Mouse (Mus musculus) ES-Bruce4 (cell line): Measurements from ENCODE around the gene Lrcol1. TPM values are rescaled to one million over a fixed set of nuclear protein-coding genes. Genes with fewer than 3 reads are reported as not detected.

Experiments
- H3K27ac ChIP-seq: 2 replicates; pipeline ENCODE4 v1.5.1; 2012; ENCODE audit warnings: low read length, inconsistent platforms; ENCODE audit not compliant: insufficient read depth
- H3K27me3 ChIP-seq: 2 replicates; pipeline ENCODE4 v1.6.1; 2012; ENCODE audit warnings: mild to moderate bottlenecking, low read length, inconsistent platforms; ENCODE audit not compliant: control insufficient read depth, poor library complexity, insufficient read depth, severe bottlenecking
- H3K36me3 ChIP-seq: 2 replicates; pipeline ENCODE4 v1.6.1; 2012; ENCODE audit warnings: inconsistent platforms, mild to moderate bottlenecking, low read length, moderate library complexity; ENCODE audit not compliant: control insufficient read depth, poor library complexity, insufficient read depth, severe bottlenecking
- H3K4me1 ChIP-seq: one replicate; pipeline ENCODE4 v1.8.1; 2011; ENCODE audit warnings: low read length; ENCODE audit not compliant: control insufficient read depth, insufficient read depth
- H3K4me3 ChIP-seq: 2 replicates; pipeline ENCODE4 v1.5.1; 2011; ENCODE audit warnings: low read depth, mild to moderate bottlenecking, low read length
- H3K9ac ChIP-seq: 2 replicates; pipeline ENCODE4 v1.6.1; 2012; ENCODE audit warnings: low read depth, mild to moderate bottlenecking, inconsistent platforms; ENCODE audit not compliant: poor library complexity, severe bottlenecking
- H3K9me3 ChIP-seq: replicated peaks from 2 replicates; pipeline ENCODE4 v1.6.1; 2012; ENCODE audit warnings: mild to moderate bottlenecking, low read length, inconsistent platforms; ENCODE audit not compliant: control insufficient read depth, poor library complexity, insufficient read depth, severe bottlenecking
- CTCF ChIP-seq: IDR thresholded peaks from one replicate; pipeline ENCODE4 v1.8.1; 2011; ENCODE audit warnings: low read depth, low read length
- EP300 ChIP-seq: IDR thresholded peaks from 2 replicates; pipeline ENCODE4 v1.6.1; 2011; ENCODE audit warnings: low read depth, low read length; ENCODE audit not compliant: insufficient read depth
- POLR2A ChIP-seq: IDR thresholded peaks from one replicate; pipeline ENCODE4 v1.8.1; 2011; ENCODE audit warnings: low read length; ENCODE audit not compliant: insufficient read depth
- polyA plus RNA-seq: library from polyadenylated mRNA; stranded (reverse); fragments of >200 nt; gene quantifications from 2 replicates; pipeline ENCODE4 v1.2.4, GENCODE M21; 2011; ENCODE audit warnings: low read depth; ENCODE audit not compliant: missing spikeins, insufficient read depth, insufficient read length

Lrcol1 gene
- polyA plus RNA-seq, 1 experiment: not detected

- H3K4me3 ChIP-seq: no peak overlapping the region
- H3K27me3 ChIP-seq: no peaks in the 10 kb centered on the region
- H3K9me3 ChIP-seq: no peaks in the 10 kb centered on the region
- H3K4me1 ChIP-seq: no peaks in the 10 kb centered on the region
- no peak overlapping the region for H3K27ac ChIP-seq
- TF ChIP-seq POLR2A (no peak), CTCF (peak; percentile 3)
- no peak overlapping the region for H3K9ac ChIP-seq
- no peaks in the 10 kb centered on the region for H3K36me3 ChIP-seq
Measured at GRCm38 (mm10) chr5:110379823-110380222, 35.3 kb downstream of the Lrcol1 start.

- no peak overlapping the region for H3K9ac ChIP-seq
- H3K4me1 ChIP-seq: no peaks in the 10 kb centered on the region
- no peak for TF ChIP-seq CTCF
- no peak for TF ChIP-seq POLR2A
- TF ChIP-seq EP300: no peak
- H3K4me3 ChIP-seq: no peak overlapping the region
- no peaks in the 10 kb centered on the region for H3K27me3 ChIP-seq
- H3K9me3 ChIP-seq: no peaks in the 10 kb centered on the region
- no peaks in the 10 kb centered on the region for H3K36me3 ChIP-seq
- no peak overlapping the region for H3K27ac ChIP-seq
Measured at GRCm38 (mm10) chr5:110384491-110384890, 40.0 kb downstream of the Lrcol1 start.

GRCm38 (mm10) chr5:110385263-110385662, 40.7 kb downstream of the Lrcol1 start:
- Histone ChIP-seq H3K9ac (no peak overlapping the region), H3K4me3 (no peak overlapping the region), H3K27me3 (no peaks in the 10 kb centered on the region), H3K4me1 (no peaks in the 10 kb centered on the region), H3K9me3 (no peaks in the 10 kb centered on the region), H3K36me3 (no peaks in the 10 kb centered on the region), H3K27ac (no peak overlapping the region)
- no peak for TF ChIP-seq POLR2A
- no peak for TF ChIP-seq CTCF
- TF ChIP-seq EP300: no peak

GRCm38 (mm10) chr5:110386371-110387330, 42.1 kb downstream of the Lrcol1 start:
- TF ChIP-seq EP300 (no peak), POLR2A (no peak), CTCF (no peak)
- H3K9ac ChIP-seq: peak overlapping the region; percentile 54
- no peak overlapping the region for H3K27ac ChIP-seq
- no peaks in the 10 kb centered on the region for H3K27me3 ChIP-seq
- no peaks in the 10 kb centered on the region for H3K9me3 ChIP-seq
- peak overlapping the region; percentile 73 for H3K4me3 ChIP-seq
- H3K4me1 ChIP-seq: no peaks in the 10 kb centered on the region
- no peaks in the 10 kb centered on the region for H3K36me3 ChIP-seq

GRCm38 (mm10) chr5:110387332-110387731, 42.8 kb downstream of the Lrcol1 start:
- H3K36me3 ChIP-seq: no peaks in the 10 kb centered on the region

GRCm38 (mm10) chr5:110390631-110391030, 46.1 kb downstream of the Lrcol1 start:
- Histone ChIP-seq H3K4me1 (no peaks in the 10 kb centered on the region), H3K4me3 (no peak overlapping the region), H3K27me3 (no peaks in the 10 kb centered on the region), H3K27ac (no peak overlapping the region), H3K9ac (no peak overlapping the region), H3K36me3 (no peaks in the 10 kb centered on the region), H3K9me3 (no peaks in the 10 kb centered on the region)
- no peak for TF ChIP-seq CTCF
- TF ChIP-seq EP300: no peak
- TF ChIP-seq POLR2A: no peak

More at GRCm38 (mm10) chr5:110387332-110387731, 42.8 kb downstream of the Lrcol1 start:
- TF ChIP-seq POLR2A (no peak), CTCF (no peak), EP300 (no peak)
- Histone ChIP-seq H3K9ac (no peak overlapping the region), H3K4me1 (no peaks in the 10 kb centered on the region), H3K4me3 (peak overlapping the region; percentile 33), H3K27me3 (no peaks in the 10 kb centered on the region), H3K27ac (no peak overlapping the region), H3K9me3 (no peaks in the 10 kb centered on the region)
